Mouse (Mus musculus): ENCODE results near the gene Atp6v1e1. TPM values are rescaled to one million over a fixed set of nuclear protein-coding genes. Genes with fewer than 3 reads are reported as not detected.
"Not testable (repeated sequence)": the region's sequence is repeated elsewhere in the genome, so short reads cannot be mapped to it uniquely, and the experiment has no call there.

The Atp6v1e1 gene
- polyA plus RNA-seq, 1 experiment from 2014 or later = 102 TPM

DNA sequence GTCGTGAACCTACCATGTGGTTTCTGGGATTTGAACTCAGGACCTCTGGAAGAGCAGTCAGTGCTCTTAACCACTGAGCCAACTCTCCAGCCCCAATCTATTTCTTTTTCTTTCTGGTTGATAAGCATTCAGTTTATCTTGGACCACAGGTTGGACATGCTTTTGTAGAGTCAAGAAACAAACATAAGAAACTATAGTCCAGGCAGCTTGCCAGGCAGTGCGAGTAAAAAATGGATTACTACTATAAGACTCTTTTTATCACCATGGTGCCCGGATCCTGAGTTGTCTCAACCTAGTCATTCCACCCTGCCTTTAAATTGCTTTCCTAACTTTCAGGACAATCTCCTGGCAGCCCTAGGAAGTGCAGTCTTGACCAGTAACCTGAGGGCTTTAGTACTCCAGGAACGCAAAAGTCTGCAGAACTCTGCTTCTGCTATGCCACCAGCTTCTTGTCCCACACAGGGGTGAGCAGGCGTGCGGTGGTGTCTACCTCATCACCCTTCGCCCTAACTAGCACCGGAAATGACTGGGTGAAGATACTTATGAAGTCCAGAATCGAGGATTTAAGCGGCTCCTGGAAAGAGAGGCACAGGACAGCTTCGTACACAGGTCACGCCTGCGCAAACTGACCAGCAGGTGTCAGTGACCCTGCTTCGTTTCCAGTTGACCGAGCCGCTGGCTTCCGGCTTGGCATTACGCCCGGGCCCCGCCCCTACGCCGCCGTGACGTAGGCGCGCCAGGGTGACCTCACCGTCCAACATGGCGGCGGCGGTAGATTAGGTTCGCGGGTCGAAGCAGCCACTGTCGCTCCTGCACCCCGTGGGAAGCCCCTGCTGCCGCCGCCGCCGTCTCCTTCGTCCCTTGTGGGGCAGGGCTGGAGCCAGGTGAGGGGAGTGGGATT lies 13.1 kb upstream of the Atp6v1e1 start, which contains the start of gene Bcl2l13:
Gene Bcl2l13, plus strand, starts transcription at position 739 of the 901 bp plus-strand sequence.
- H3K4me3 ChIP-seq = peak within 1 kb of the TSS; percentile 90
- ATAC-seq (ENCODE audit: low FRiP score, low read depth) = peak; percentile 94
- H3K27ac ChIP-seq = peak within 1 kb of the TSS; percentile 95
- WGBS = 5% methylated on average over 40 of the region's 40 CpGs
- H3K4me1 ChIP-seq = peaks cover 6% of the 10 kb centered on the region
- peaks cover 13% of the 10 kb centered on the region for H3K36me3 ChIP-seq
- H3K9me3 ChIP-seq = no peaks in the 10 kb centered on the region
- peak within 1 kb of the TSS; percentile 94 for H3K9ac ChIP-seq
- H3K27me3 ChIP-seq = no peaks in the 10 kb centered on the region
- peak within 1 kb of the TSS; percentile 81 for H3K4me2 ChIP-seq (replicated peaks)

DNA sequence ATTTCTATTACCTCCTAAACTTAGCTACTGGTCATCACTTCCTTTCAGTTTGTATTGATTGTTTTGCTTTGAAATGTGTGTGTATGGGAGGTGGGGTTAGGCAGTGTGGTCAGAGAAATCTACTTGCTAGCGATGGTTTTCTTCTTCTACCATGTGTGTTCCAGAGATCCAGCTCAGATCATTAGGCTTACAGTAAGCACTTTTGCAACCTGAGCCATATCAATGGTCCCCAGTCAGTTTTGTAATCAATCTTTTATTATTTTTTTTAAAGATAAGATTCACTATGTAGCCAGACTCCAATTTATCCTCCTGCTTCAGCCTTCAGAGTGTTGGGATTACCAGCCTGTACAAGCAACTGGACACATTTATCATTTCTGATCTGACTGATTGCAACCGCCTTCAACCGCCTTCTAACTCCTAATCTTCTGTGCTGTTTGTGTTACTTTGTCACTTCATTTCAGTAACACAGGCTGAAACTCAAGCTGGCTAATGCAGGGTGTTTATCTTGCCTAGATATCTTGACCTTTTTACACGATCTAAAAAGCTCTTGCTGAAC lies 12.3 kb upstream of the Atp6v1e1 start:
- H3K4me1 ChIP-seq = peaks cover 6% of the 10 kb centered on the region
- WGBS = 83% methylated on average over 4 of the region's 4 CpGs
- H3K36me3 ChIP-seq = peaks cover 4% of the 10 kb centered on the region
- H3K27ac ChIP-seq = no peak overlapping the region
- no peaks in the 10 kb centered on the region for H3K27me3 ChIP-seq
- no peak overlapping the region for H3K9ac ChIP-seq
- no peak overlapping the region for H3K4me3 ChIP-seq
- H3K9me3 ChIP-seq = no peaks in the 10 kb centered on the region
- ATAC-seq (ENCODE audit: low FRiP score, low read depth) = no peak
- H3K4me2 ChIP-seq (replicated peaks) = no peak overlapping the region

DNA sequence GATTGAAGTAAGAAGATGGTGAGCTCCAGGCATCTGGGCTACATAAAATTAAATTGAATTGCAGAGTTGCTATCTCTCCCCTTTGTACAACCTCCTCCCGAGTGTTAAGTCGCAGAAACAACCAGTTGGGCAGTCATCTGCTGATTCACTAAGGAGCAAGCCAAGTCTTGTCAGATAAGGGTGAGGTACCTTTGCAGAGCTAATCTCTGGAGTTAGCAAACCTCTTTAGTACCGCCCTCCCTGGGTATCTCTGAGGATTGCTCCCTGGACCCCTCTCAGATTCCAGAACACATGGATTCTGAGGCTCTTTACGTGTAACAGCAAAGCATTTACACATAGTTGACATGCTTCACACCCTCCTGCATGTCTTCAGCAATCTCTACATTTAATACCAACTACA lies 9.5 kb upstream of the Atp6v1e1 start:
- Histone ChIP-seq H3K27ac (no peak overlapping the region), H3K4me1 (peaks cover 4% of the 10 kb centered on the region), H3K9me3 (no peaks in the 10 kb centered on the region), H3K4me2 (replicated peaks) (no peak overlapping the region), H3K36me3 (no peaks in the 10 kb centered on the region), H3K27me3 (no peaks in the 10 kb centered on the region), H3K4me3 (no peak overlapping the region), H3K9ac (no peak overlapping the region)
- 61% methylated on average over 4 of the region's 4 CpGs for WGBS
- ATAC-seq (ENCODE audit: low FRiP score, low read depth) = no peak

DNA sequence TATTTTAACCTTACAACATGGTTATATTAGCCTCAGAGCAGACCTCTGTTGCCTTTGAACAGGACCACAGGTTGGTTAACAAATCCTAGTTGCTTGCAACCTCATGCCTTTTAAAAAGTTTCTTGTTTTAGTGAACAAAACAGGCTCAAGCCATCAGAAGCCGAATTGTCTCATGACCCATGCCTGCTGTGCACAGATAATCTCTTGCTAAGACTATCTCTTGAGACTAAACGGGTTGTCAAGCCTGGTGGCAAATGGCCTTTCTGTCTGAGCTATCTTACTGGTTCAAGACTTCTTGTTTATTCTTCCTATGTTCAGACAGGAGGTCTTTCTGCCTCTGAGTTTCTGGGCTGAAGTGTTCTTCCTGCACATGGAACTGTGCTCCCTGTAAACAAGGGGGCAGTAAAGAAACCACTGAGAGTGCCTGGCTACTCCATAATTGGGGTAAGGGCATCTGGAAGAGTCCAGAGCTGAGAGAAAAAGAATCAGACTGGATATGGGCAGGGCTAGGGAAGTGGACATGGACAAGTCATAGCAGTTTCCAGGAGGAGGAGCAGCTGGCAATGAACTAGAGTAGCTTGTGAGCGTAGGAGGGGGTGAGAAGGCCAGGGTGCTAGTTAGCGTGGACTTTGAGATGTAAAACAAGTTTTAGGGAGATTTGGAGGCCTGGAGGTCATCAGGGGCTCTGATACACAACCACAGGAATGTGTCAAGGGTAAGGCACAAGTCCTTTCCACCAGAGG lies 8.4 kb upstream of the Atp6v1e1 start:
- Histone ChIP-seq H3K4me2 (replicated peaks) (no peak overlapping the region), H3K9me3 (no peaks in the 10 kb centered on the region), H3K4me1 (no peaks in the 10 kb centered on the region), H3K27ac (no peak overlapping the region), H3K27me3 (no peaks in the 10 kb centered on the region), H3K36me3 (no peaks in the 10 kb centered on the region), H3K9ac (no peak overlapping the region), H3K4me3 (no peak overlapping the region)
- WGBS = 63% methylated on average over 4 of the region's 4 CpGs
- no peak for ATAC-seq (ENCODE audit: low FRiP score, low read depth)

DNA sequence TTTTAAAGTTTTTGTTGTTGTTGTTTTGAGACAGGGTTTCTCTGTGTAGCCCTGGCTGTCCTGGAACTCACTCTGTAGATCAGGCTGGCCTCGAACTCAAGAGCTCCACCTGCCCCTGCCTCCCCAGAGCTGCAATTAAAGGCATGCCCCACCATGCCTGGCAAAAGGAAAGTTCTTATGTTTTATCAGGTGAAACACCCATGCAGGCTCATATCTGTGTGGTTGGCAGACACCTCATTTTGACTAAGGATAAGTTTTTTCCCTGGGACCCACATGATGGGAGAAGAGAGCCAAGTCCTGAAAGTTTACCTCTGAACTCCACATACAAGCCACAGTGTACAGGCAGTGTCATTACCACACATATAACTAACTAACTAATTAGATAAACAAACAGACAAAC lies 7.5 kb upstream of the Atp6v1e1 start:
- no peak overlapping the region for H3K4me2 ChIP-seq (replicated peaks)
- no peak overlapping the region for H3K4me3 ChIP-seq
- H3K27me3 ChIP-seq = no peaks in the 10 kb centered on the region
- no peaks in the 10 kb centered on the region for H3K4me1 ChIP-seq
- WGBS = 55% methylated on average over 1 of the region's 1 CpGs
- no peak for ATAC-seq (ENCODE audit: low FRiP score, low read depth)
- H3K9me3 ChIP-seq = no peaks in the 10 kb centered on the region
- H3K36me3 ChIP-seq = no peaks in the 10 kb centered on the region
- no peak overlapping the region for H3K9ac ChIP-seq
- H3K27ac ChIP-seq = no peak overlapping the region

DNA sequence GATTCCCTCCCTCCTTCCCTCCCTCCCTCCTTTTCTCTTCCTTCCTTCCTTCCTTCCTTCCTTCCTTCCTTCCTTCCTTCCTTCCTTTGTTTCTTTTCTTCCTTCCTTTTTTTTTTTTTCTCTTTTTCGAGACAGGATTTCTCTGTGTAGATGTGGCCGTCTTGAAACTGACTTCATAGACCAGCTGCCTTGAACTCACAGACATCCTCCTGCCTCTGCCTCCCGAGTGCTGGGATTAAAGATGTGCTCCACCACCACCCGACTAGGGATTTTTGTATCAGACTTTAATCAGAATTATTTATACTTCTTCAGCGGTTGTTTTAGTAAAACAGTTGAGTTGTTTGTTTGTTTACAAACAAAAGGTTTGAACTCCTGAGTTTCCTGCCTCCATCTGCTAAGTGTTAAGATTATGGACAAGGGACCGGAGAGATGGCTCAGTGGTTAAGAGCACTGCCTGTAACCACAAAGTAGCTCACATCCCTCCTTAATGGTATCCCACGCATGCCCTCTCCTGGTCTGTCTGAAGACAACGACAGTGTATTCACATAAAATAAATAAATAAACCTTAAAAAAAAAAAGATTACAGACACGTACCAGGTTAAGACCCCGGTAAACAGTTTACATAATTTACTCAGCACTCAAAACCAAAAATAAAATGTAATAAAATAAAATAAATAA lies 483 bp upstream of the Atp6v1e1 start:
- peaks cover 12% of the 10 kb centered on the region for H3K36me3 ChIP-seq
- H3K9ac ChIP-seq = no peak overlapping the region
- no peaks in the 10 kb centered on the region for H3K27me3 ChIP-seq
- H3K4me3 ChIP-seq = peak overlapping the region; percentile 92
- peaks cover 14% of the 10 kb centered on the region for H3K4me1 ChIP-seq
- H3K27ac ChIP-seq = no peak overlapping the region; the same call in 1 of the 2 replicates
- peak overlapping the region; percentile 75 for H3K4me2 ChIP-seq (replicated peaks)
- no peaks in the 10 kb centered on the region for H3K9me3 ChIP-seq
- WGBS = 79% methylated on average over 10 of the region's 10 CpGs
- no peak for ATAC-seq (ENCODE audit: low FRiP score, low read depth)

DNA sequence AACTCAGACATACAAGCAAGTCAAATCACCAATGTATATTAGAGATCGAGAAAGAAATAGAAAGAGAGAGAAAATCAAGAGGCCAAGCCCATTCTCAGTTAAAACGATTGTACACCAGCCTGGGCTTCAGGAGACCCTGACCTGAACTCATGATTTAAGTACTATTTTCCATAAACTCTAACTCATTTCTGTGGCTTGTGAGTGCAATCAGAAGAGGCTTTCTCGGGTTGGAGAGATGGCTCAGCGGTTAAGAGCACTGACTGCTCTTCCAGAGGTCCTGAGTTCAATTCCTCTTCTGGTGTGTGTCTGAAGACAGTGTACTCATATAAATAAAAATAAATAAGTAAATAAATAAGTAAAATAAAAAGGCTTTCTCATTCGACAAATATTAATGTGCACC lies 878 bp downstream of the Atp6v1e1 start:
- WGBS = 54% methylated on average over 5 of the region's 5 CpGs
- ATAC-seq (ENCODE audit: low FRiP score, low read depth) = no peak

DNA sequence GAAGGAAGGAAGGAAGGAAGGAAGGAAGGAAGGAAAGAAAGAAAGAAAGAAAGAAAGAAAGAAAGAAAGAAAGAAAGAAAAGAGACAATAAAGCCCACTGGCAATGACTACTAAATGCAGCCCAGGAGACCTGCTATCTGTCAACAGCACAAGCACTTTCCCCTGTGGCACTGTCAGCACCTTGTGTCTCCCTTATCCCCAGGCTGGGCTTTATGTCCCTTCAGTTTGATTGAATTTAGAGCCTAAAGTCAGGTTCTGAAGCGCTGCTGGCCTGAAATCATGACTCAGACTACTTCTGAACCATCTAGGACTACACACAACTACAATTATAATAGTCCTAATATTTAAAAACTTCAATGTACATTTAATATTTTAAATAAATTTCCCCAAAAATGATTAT lies 1.7 kb downstream of the Atp6v1e1 start:
- Histone ChIP-seq H3K9ac (0 out of 2 replicates have a peak overlapping the region, but pooled peaks have one; percentile 35), H3K4me2 (replicated peaks) (peak overlapping the region; percentile 75), H3K36me3 (peaks cover 23% of the 10 kb centered on the region), H3K9me3 (peaks cover 6% of the 10 kb centered on the region; the same call in 1 of the 2 replicates), H3K27ac (no peak overlapping the region), H3K27me3 (no peaks in the 10 kb centered on the region), H3K4me3 (peak overlapping the region; percentile 92; the same call in 1 of the 2 replicates), H3K4me1 (peaks cover 14% of the 10 kb centered on the region)
- no peak for ATAC-seq (ENCODE audit: low FRiP score, low read depth)
- WGBS = 90% methylated on average over 1 of the region's 1 CpGs

More for the DNA sequence above, 878 bp downstream of the Atp6v1e1 start:
- Histone ChIP-seq H3K27ac (no peak overlapping the region), H3K27me3 (no peaks in the 10 kb centered on the region), H3K9me3 (peaks cover 6% of the 10 kb centered on the region; the same call in 1 of the 2 replicates), H3K4me3 (peak overlapping the region; percentile 92), H3K9ac (peak overlapping the region; percentile 87), H3K36me3 (peaks cover 23% of the 10 kb centered on the region), H3K4me1 (peaks cover 14% of the 10 kb centered on the region), H3K4me2 (replicated peaks) (peak overlapping the region; percentile 75)

DNA sequence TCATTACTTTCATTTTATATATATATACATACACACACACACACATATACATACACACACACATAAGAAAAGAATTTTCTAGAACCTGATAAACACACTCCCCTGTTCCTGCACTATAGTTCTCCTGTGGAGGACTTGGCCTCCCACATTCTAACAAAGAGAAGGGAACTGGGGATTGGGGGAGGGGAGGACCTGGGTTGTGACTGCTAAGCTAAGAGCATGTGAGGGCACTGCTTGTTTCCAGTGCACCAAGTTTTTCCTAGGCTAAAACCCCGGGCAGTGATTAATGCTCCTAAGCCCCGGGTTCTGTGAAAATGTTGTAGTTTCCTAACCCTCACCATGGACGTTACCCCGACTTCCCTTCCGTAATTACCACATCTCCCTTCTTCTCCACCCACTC lies 2.4 kb downstream of the Atp6v1e1 start:
- Histone ChIP-seq H3K4me1 (peaks cover 14% of the 10 kb centered on the region), H3K36me3 (peaks cover 23% of the 10 kb centered on the region), H3K4me3 (no peak overlapping the region), H3K4me2 (replicated peaks) (no peak overlapping the region), H3K9ac (no peak overlapping the region), H3K27ac (no peak overlapping the region), H3K9me3 (peaks cover 6% of the 10 kb centered on the region; the same call in 1 of the 2 replicates), H3K27me3 (no peaks in the 10 kb centered on the region)
- 87% methylated on average over 5 of the region's 5 CpGs for WGBS
- ATAC-seq (ENCODE audit: low FRiP score, low read depth) = no peak

DNA sequence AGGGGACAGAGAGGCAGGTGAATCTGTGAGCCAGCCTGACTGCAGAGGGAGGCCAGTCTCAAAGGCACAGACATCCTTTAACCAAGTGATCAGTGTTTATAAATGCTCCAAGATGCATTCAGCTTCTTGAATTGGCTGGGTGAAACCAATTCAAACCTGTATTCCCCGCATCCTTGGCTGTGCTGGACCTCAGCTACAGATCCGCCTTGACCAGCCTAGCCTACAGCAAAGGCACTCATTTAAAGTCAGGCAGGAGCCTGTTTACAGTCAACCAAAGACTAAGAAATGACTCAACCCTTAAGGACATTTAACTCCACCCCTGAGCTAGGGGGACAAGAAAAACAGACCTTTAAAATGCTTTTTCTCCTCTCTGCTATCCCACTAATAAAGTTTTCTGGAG lies 3.3 kb downstream of the Atp6v1e1 start:
- 97% methylated on average over 2 of the region's 2 CpGs for WGBS

DNA sequence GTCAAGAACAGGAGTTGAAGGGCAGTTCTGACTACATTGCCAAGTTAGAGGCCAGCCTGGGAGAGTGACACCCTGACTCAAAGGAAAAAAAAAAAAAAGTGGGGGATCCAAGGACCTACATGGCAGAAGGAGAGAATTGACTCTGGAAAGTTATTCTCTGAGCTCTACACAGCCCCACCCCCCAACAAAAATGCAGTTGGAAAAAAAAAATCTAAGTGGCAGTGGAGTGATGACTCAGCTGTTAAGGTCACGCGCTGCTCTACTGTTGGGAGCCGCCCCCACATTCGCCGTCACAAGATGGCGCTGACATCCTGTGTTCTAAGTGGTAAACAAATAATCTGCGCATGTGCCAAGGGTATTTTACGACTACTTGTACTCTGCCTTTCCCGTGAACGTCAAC lies 10.6 kb downstream of the Atp6v1e1 start:
- not testable (repeated sequence) for H3K4me1 ChIP-seq; H3K9ac ChIP-seq; ATAC-seq (ENCODE audit: low FRiP score, low read depth); H3K27me3 ChIP-seq; H3K4me3 ChIP-seq; H3K4me2 ChIP-seq (replicated peaks); H3K27ac ChIP-seq; H3K9me3 ChIP-seq
- WGBS = 96% methylated on average over 9 of the region's 10 CpGs
- H3K36me3 ChIP-seq = peaks cover 47% of the 10 kb centered on the region

More for the DNA sequence above, 3.3 kb downstream of the Atp6v1e1 start:
- Histone ChIP-seq H3K9me3 (peaks cover 6% of the 10 kb centered on the region; the same call in 1 of the 2 replicates), H3K27me3 (no peaks in the 10 kb centered on the region), H3K9ac (no peak overlapping the region), H3K27ac (no peak overlapping the region), H3K4me2 (replicated peaks) (no peak overlapping the region), H3K4me3 (no peak overlapping the region), H3K36me3 (peaks cover 23% of the 10 kb centered on the region), H3K4me1 (peaks cover 14% of the 10 kb centered on the region)
- ATAC-seq (ENCODE audit: low FRiP score, low read depth) = no peak

Measured in limb, embryonic 13.5 days (tissue).